Mouse (Mus musculus) limb, embryonic 14.5 days (tissue): ENCODE results near the gene Odam. TPM values are rescaled to one million over a fixed set of nuclear protein-coding genes. Genes with fewer than 3 reads are reported as not detected.

Experiments
- ATAC-seq: fragments of 200-750 bp; cut with Nextera tagmentation; 2 replicates; pipeline ENCODE4 v1.8.0; 2017; ENCODE audit warnings: low read depth, moderate number of reproducible peaks, moderate TSS enrichment; ENCODE audit not compliant: low FRiP score
- DNase-seq: peaks from one replicate; pipeline ENCODE4 v3.0.0-alpha.2; 2015; ENCODE audit warnings: low spot score
- H3K27ac ChIP-seq: fragments of 300-500 bp; sonication (generic); replicated peaks from 2 replicates; pipeline ENCODE4 v1.5.1; 2014; ENCODE audit warnings: low read depth, mild to moderate bottlenecking, low read length, moderate library complexity, mixed read lengths
- H3K27me3 ChIP-seq: fragments of 300-500 bp; sonication (generic); 2 replicates; pipeline ENCODE4 v1.6.1; 2014; ENCODE audit warnings: low read length, mixed read lengths; ENCODE audit not compliant: control insufficient read depth, insufficient read depth
- H3K36me3 ChIP-seq: fragments of 300-500 bp; sonication (generic); 2 replicates; pipeline ENCODE4 v1.6.1; 2014; ENCODE audit warnings: mild to moderate bottlenecking, low read length, moderate library complexity, mixed read lengths; ENCODE audit not compliant: control insufficient read depth, insufficient read depth
- H3K4me1 ChIP-seq: fragments of 300-500 bp; sonication (generic); 2 replicates; pipeline ENCODE4 v1.6.1; 2014; ENCODE audit warnings: antibody characterized with exemption, low read length, mixed read lengths; ENCODE audit not compliant: control insufficient read depth, insufficient read depth
- H3K4me2 ChIP-seq: fragments of 300-500 bp; sonication (generic); replicated peaks from 2 replicates; pipeline ENCODE4 v1.6.1; 2014; ENCODE audit warnings: low read depth, mild to moderate bottlenecking, low read length, moderate library complexity; ENCODE audit not compliant: severe bottlenecking
- H3K4me3 ChIP-seq: fragments of 300-500 bp; sonication (generic); replicated peaks from 2 replicates; pipeline ENCODE4 v1.5.1; 2014; ENCODE audit warnings: low read length
- H3K9ac ChIP-seq: fragments of 300-500 bp; sonication (generic); 2 replicates; pipeline ENCODE4 v1.6.1; 2014; ENCODE audit warnings: mild to moderate bottlenecking, low read depth, low read length, moderate library complexity; ENCODE audit not compliant: severe bottlenecking
- H3K9me3 ChIP-seq: fragments of 300-500 bp; sonication (generic); 2 replicates; pipeline ENCODE4 v1.6.1; 2016; ENCODE audit warnings: low read length; ENCODE audit not compliant: control insufficient read depth
- POLR2A ChIP-seq: fragments of 200-500 bp; IDR thresholded peaks from 2 replicates; pipeline ENCODE4 v1.8.0; 2012; ENCODE audit warnings: inconsistent platforms, mild to moderate bottlenecking, moderate library complexity, borderline replicate concordance; ENCODE audit not compliant: insufficient read depth, insufficient read length; ENCODE audit errors: extremely low read depth
- WGBS: fragments of 180-500 bp; shearing (Covaris S2); extraction: QIAGEN DNeasy Blood & Tissue Kit; methylation state at CpG from one replicate; pipeline ENCODE4 v1.1.7; 2014; 5-methylcytosine and 5-hydroxymethylcytosine counted together
- polyA plus RNA-seq, 2 experiments: library from polyadenylated mRNA; depleted of rRNA in 1 of 2; stranded (reverse) in 1 of 2; unstranded in 1 of 2; fragments of >200 nt; fragmentation: Nextera tagmentation in 1 of 2; extraction: Ambion mirVana in 1 of 2; gene quantifications; 2 replicates each; pipeline versions ENCODE4 v1.2.1 to v1.2.3; 2012 to 2014

The Odam gene
- polyA plus RNA-seq (2012; rRNA removed) = 0.22 TPM in 1 of 2 replicates, not detected in the other
- not detected in 2 replicates for polyA plus RNA-seq (2014; fragmentation: Nextera tagmentation; extraction: Ambion mirVana)

- H3K27ac ChIP-seq = no peak within 1 kb of the TSS
- no peaks in the 10 kb centered on the region for H3K27me3 ChIP-seq
- no peak for TF ChIP-seq POLR2A
- H3K4me1 ChIP-seq = no peaks in the 10 kb centered on the region
- DNase-seq = no peak
- H3K9ac ChIP-seq = no peak within 1 kb of the TSS
- H3K9me3 ChIP-seq = no peaks in the 10 kb centered on the region
- ATAC-seq = no peak
- no peak within 1 kb of the TSS for H3K4me2 ChIP-seq
- no peaks in the 10 kb centered on the region for H3K36me3 ChIP-seq
- WGBS = 76% methylated on average over 1 of the region's 1 CpGs
- no peak within 1 kb of the TSS for H3K4me3 ChIP-seq
Measured at GRCm38 (mm10) chr5:87884729-87885128, at the start of gene Odam. Gene Odam, plus strand, starts transcription at chr5:87885029.

GRCm38 (mm10) chr5:87855136-87855716 lies 29.6 kb upstream of the Odam start:
- Histone ChIP-seq H3K27me3 (no peaks in the 10 kb centered on the region), H3K36me3 (no peaks in the 10 kb centered on the region), H3K4me1 (no peaks in the 10 kb centered on the region), H3K4me3 (no peak overlapping the region), H3K9me3 (no peaks in the 10 kb centered on the region), H3K4me2 (no peak overlapping the region), H3K9ac (no peak overlapping the region), H3K27ac (no peak overlapping the region)
- no peak for ATAC-seq
- TF ChIP-seq POLR2A = no peak
- DNase-seq = no peak
- 71% methylated on average over 3 of the region's 3 CpGs for WGBS

GRCm38 (mm10) chr5:87870084-87870483 lies 14.7 kb upstream of the Odam start:
- no peaks in the 10 kb centered on the region for H3K36me3 ChIP-seq
- TF ChIP-seq POLR2A = no peak
- no peak overlapping the region for H3K4me3 ChIP-seq
- H3K27ac ChIP-seq = no peak overlapping the region
- H3K4me1 ChIP-seq = no peaks in the 10 kb centered on the region
- no peak for ATAC-seq
- H3K9me3 ChIP-seq = no peaks in the 10 kb centered on the region
- WGBS = 72% methylated on average over 2 of the region's 2 CpGs
- no peak for DNase-seq
- no peaks in the 10 kb centered on the region for H3K27me3 ChIP-seq
- no peak overlapping the region for H3K4me2 ChIP-seq
- H3K9ac ChIP-seq = no peak overlapping the region

GRCm38 (mm10) chr5:87871423-87871822 lies 13.4 kb upstream of the Odam start:
- no peak overlapping the region for H3K9ac ChIP-seq
- H3K27ac ChIP-seq = no peak overlapping the region
- H3K4me1 ChIP-seq = no peaks in the 10 kb centered on the region
- DNase-seq (no peak), ATAC-seq (no peak)
- H3K4me3 ChIP-seq = no peak overlapping the region
- WGBS = 32% methylated on average over 4 of the region's 4 CpGs
- no peaks in the 10 kb centered on the region for H3K9me3 ChIP-seq
- no peaks in the 10 kb centered on the region for H3K36me3 ChIP-seq
- TF ChIP-seq POLR2A = no peak
- H3K27me3 ChIP-seq = no peaks in the 10 kb centered on the region
- H3K4me2 ChIP-seq = no peak overlapping the region

GRCm38 (mm10) chr5:87925372-87925771 lies 40.5 kb downstream of the Odam start, which contains the start of gene Csn3:
Gene Csn3, plus strand, starts transcription at chr5:87925579.
- H3K9ac ChIP-seq = no peak within 1 kb of the TSS
- H3K36me3 ChIP-seq = no peaks in the 10 kb centered on the region
- no peak within 1 kb of the TSS for H3K4me3 ChIP-seq
- no peak within 1 kb of the TSS for H3K27ac ChIP-seq
- no peak within 1 kb of the TSS for H3K4me2 ChIP-seq
- no peaks in the 10 kb centered on the region for H3K9me3 ChIP-seq
- no peak for ATAC-seq
- 23% methylated on average over 5 of the region's 5 CpGs for WGBS
- no peaks in the 10 kb centered on the region for H3K27me3 ChIP-seq
- H3K4me1 ChIP-seq = no peaks in the 10 kb centered on the region; the same call in 1 of the 2 replicates
- no peak for TF ChIP-seq POLR2A
- no peak for DNase-seq
